Mouse (Mus musculus): ENCODE data around the gene Eif3i. TPM values are rescaled to one million over a fixed set of nuclear protein-coding genes. Genes with fewer than 3 reads are reported as not detected.

Gene Eif3i
- polyA plus RNA-seq, 1 experiment from 2014 or later = 133 TPM

DNA sequence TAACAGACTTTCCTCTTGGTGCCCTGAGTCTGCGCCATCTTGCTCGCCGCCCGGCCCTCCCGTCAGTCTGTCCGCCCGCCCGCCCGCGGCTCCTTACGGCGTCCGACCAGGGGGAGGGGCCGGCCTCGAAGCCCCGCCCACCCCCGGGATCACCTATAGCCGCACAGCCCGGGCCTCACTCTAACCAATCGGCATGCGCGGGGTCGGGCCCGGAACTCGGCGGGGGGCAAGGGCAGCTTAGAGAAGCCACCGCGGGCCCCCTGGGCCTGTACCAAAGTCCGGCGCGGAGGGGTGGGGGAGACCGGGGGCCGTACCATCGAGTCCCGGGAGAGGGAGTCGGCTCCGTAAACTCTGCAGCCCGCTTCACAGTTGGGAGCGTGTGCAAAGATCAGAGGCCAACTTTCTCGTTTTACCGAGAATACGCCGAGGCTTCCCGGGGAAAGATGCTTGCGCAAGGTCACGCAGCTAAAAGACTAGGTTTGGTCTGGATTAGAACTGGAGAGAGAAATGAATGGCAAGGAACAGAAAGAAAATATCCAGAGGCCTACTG is 57.8 kb downstream of the Eif3i start, which contains the start of gene Hdac1:
Gene Hdac1 (minus strand): TSS at position 122 of the 550 bp plus-strand sequence.
- H3K4me2 ChIP-seq (ENCODE audit: low read depth, low read length) = peak within 1 kb of the TSS; percentile 86
- H3K36me3 ChIP-seq (ENCODE audit: control insufficient read depth, insufficient read depth) = peaks cover 4% of the 10 kb centered on the region
- no peaks in the 10 kb centered on the region for H3K9me3 ChIP-seq (replicated peaks; ENCODE audit: control insufficient read depth, low read length)
- peaks cover 17% of the 10 kb centered on the region for H3K4me1 ChIP-seq (ENCODE audit: control insufficient read depth, low read depth, low read length)
- H3K9ac ChIP-seq (ENCODE audit: low read depth, low read length) = peak within 1 kb of the TSS; percentile 98
- ATAC-seq (ENCODE audit: low read depth) = peak; percentile 99
- peak within 1 kb of the TSS; percentile 90 for H3K27ac ChIP-seq (ENCODE audit: low read length)
- 1% methylated on average over 41 of the region's 46 CpGs for WGBS (ENCODE audit: insufficient replicate concordance)
- H3K4me3 ChIP-seq (ENCODE audit: low read depth, low read length) = peak within 1 kb of the TSS; percentile 98
- H3K27me3 ChIP-seq (ENCODE audit: control insufficient read depth, insufficient read depth, low read depth, low read length) = no peaks in the 10 kb centered on the region

Small RNAs within 50 kb of the gene (microRNA-seq; reads per million reads assigned to microRNA genes)
- gene Mir8119 = not detected

Other genes starting within 250 kb of the Eif3i start
- gene Zbtb8a, start 222.5 kb downstream of the Eif3i start, polyA plus RNA-seq (2015; fragmentation: Nextera tagmentation; extraction: Ambion mirVana) = 2.2 and 2.7 TPM in 2 replicates
- 1.3 and 1.4 TPM in 2 replicates for gene Zbtb8b, start 159.8 kb downstream of the Eif3i start, polyA plus RNA-seq (2015; fragmentation: Nextera tagmentation; extraction: Ambion mirVana)
- 79.2 and 87.0 TPM in 2 replicates for gene Bsdc1, start 139.1 kb downstream of the Eif3i start, polyA plus RNA-seq (2015; fragmentation: Nextera tagmentation; extraction: Ambion mirVana)
- gene Tssk3, start 109.6 kb downstream of the Eif3i start, polyA plus RNA-seq (2015; fragmentation: Nextera tagmentation; extraction: Ambion mirVana) = 0.13 TPM in 1 of 2 replicates, not detected in the other
- 0.23 and 0.60 TPM in 2 replicates for gene Fam229a, start 109.5 kb downstream of the Eif3i start, polyA plus RNA-seq (2015; fragmentation: Nextera tagmentation; extraction: Ambion mirVana)
- 36.6 and 41.4 TPM in 2 replicates for gene Marcksl1, start 87.1 kb downstream of the Eif3i start, polyA plus RNA-seq (2015; fragmentation: Nextera tagmentation; extraction: Ambion mirVana)
- gene Hdac1, start 57.9 kb downstream of the Eif3i start, polyA plus RNA-seq (2015; fragmentation: Nextera tagmentation; extraction: Ambion mirVana) = 82.1 and 89.8 TPM in 2 replicates
- 3.1 and 3.2 TPM in 2 replicates for gene Lck, start 27.0 kb downstream of the Eif3i start, polyA plus RNA-seq (2015; fragmentation: Nextera tagmentation; extraction: Ambion mirVana)
- gene Fam167b, start 22.1 kb downstream of the Eif3i start, polyA plus RNA-seq (2015; fragmentation: Nextera tagmentation; extraction: Ambion mirVana) = 6.9 and 7.5 TPM in 2 replicates
- 104 and 106 TPM in 2 replicates for gene Tmem234, start within 50 bp of the Eif3i start, polyA plus RNA-seq (2015; fragmentation: Nextera tagmentation; extraction: Ambion mirVana)
- 0.46 and 0.91 TPM in 2 replicates for gene Dcdc2b, start 13.6 kb upstream of the Eif3i start, polyA plus RNA-seq (2015; fragmentation: Nextera tagmentation; extraction: Ambion mirVana)
- gene Iqcc, start 18.5 kb upstream of the Eif3i start, polyA plus RNA-seq (2015; fragmentation: Nextera tagmentation; extraction: Ambion mirVana) = 7.5 and 8.0 TPM in 2 replicates
- gene Ccdc28b, start 23.3 kb upstream of the Eif3i start, polyA plus RNA-seq (2015; fragmentation: Nextera tagmentation; extraction: Ambion mirVana) = 11.2 and 12.7 TPM in 2 replicates
- gene Txlna, start 40.4 kb upstream of the Eif3i start, polyA plus RNA-seq (2015; fragmentation: Nextera tagmentation; extraction: Ambion mirVana) = 22.1 and 24.2 TPM in 2 replicates
- gene Kpna6, start 72.1 kb upstream of the Eif3i start, polyA plus RNA-seq (2015; fragmentation: Nextera tagmentation; extraction: Ambion mirVana) = 6.9 and 7.0 TPM in 2 replicates
- 3.3 TPM in 2 replicates for gene Tmem39b, start 96.2 kb upstream of the Eif3i start, polyA plus RNA-seq (2015; fragmentation: Nextera tagmentation; extraction: Ambion mirVana)
- gene Khdrbs1, start 141.7 kb upstream of the Eif3i start, polyA plus RNA-seq (2015; fragmentation: Nextera tagmentation; extraction: Ambion mirVana) = 19.6 and 20.2 TPM in 2 replicates
- gene Ptp4a2, start 210.6 kb upstream of the Eif3i start, polyA plus RNA-seq (2015; fragmentation: Nextera tagmentation; extraction: Ambion mirVana) = 143 and 159 TPM in 2 replicates

All from liver, embryonic 16.5 days (tissue).